Mouse (Mus musculus) MEL-GATA-1-ER (cell line): ENCODE measurements around the gene Cbwd1.
A peak's percentile ranks its signal among the peaks of the same experiment; 100 is the strongest.

Experiments used
- DNase-seq: peaks from one replicate; pipeline ENCODE4 v3.0.0-alpha.2; 2012; ENCODE audit warnings: low read depth; ENCODE audit errors: extremely low read depth

Gene Cbwd1

DNA sequence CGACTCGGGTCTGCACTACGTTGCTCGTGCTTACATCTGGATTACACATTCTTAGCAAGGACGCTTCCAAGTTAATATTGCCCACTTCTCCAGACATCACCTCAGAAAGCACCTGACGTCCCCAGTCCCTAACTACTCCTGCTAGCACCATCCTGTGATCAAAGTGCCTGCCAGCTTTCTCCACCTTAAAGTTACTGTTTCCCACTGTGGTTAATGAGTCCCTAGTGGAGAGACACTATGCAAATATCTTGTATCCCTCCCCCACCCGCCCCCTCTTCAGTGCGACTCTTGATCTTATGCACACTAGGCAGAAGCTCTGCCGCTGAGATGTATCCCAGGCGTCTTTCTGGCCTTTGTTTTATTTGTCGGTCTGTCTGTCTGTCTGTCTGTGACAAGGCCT lies 16.6 kb upstream of the Cbwd1 start:
- DNase-seq: no peak

DNA sequence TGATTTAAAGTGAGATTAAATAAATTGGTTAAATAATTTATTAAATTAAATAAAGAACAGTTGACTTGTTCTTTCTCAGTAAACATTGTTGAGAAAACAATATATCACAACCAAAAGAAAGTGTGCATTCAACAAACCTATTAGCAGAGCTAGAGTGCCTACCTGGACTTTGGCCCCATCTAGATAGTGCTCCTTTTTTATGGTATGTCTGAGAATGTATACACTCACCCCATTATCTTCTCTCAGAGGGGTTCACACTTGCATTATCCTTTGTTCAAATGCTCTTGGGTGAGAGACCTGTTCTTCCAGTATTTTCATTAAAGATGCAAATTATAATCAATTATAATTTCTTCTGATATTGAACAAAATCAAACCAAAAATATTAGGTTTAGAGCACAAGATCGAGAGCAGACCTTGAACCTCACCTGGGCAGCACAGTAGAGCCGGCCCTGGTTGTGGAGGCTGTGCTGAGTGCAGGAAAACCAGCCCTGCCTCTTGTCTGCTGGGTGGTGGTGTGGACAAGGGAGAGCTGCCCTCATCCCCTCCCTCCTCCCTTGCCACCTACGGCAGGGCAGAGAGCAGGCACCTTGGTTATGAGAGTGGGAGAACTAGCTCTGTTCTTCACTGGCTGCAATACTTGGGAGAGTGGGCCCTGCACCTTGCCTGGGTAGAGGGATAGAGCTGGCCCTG lies 11.4 kb upstream of the Cbwd1 start:
- DNase-seq: no peak

DNA sequence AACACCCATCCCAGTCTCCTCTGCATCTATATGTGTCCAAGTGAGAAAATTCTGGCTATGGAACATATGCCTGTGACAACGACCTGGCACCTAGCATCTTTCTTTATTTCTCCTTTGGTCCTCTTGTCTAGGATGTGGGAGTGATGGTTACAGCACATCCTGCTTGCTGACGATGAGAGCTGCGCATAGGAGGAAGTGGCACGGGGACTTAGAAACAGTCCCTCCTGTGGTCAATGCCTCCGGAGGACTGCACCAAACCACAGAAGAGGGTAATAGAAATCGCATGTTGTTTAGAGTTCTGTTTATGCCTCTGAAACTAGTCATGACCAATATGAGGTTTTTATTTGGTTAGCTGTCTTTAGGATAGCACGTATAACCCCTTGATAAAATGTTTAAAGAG lies 9.9 kb upstream of the Cbwd1 start:
- DNase-seq: no peak

DNA sequence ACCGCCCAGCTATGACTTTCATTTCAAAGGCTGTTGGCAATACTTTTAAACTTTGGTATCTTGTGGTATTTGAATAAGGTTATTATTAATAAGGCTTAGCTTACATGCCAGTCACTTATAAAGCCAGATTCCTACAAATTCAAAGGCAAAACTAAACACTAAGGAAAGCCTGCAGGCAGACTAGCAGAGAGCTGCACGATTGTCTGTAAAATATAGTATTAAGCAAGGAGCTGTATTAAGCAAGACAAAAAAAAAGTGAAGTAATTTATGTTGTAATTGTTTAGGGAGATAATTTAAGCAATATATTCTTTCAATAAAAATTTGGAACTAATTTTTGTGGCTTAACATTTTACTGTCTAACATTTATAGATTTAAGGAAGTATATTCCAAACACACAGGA lies 5.5 kb upstream of the Cbwd1 start:
- DNase-seq: no peak

DNA sequence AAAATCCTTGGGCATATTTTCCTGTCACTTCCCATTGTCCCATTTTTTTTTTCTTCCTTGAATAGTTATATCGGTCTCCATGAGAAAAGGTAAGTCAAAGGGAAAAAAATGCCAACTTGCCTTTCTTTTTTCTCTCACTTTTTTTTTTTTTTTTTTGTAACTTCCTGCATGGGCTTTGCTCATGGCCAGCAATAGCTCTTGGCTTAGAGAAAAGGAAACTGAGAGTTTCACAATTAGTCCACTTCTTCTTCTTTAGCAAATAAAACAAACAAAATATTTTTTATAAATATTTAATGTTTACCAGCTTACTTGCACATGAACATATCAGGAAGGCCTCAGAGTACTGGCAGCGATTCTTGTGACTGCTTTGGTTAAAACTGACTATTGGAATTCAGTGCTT lies 4.8 kb upstream of the Cbwd1 start:
- DNase-seq: no peak

DNA sequence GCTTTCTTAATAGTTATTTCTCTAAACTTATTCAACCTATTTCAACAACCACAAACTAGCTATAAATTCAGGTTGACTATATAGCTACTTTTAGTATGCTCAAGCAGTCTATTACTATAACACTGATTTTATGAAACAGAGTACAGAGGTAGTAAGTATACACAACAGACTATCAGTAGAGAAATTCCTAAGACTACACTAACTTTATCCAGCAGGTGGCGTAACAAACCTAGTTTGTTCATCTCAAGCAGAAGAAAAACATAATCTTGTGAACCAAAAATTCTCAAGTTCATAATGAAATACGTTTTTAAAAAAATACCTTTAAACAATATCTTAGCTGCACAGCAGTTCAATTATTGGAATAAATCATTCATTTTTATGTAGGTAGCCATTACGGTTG lies 2.9 kb downstream of the Cbwd1 start:
- peak; percentile 68 for DNase-seq

DNA sequence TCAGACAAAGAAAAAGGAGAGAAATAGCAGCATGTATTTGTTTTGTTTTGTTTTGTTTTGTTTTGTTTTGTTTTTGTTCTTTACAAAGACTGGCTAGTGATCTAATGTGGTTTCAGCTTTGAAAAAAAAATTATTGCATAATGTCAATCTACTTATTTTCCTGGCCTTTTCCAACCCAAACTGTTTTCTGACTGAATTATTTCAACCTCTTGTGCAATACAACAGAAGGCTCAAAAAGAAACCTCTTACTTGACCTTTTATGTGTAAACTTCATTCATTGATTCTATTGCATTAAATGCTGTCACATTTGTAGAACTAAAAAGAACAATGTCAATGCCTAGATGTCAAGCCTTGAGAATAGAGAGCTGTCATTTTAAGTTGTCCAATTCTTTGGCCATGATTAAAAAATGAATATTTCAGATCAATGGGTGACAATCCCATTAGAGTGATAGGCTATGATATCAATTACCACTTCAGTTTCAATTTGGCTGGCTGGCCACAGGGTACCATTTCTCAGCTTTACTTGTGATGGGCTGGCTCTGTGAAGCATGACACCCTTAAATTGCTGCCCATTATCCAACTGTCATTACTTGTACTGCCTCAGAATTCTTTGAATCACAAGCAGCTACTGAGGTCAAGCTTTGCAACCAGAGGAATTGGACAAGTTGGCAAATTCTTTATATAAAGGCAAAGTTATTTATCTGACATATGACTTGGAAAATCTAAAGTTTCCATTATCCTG lies 15.7 kb downstream of the Cbwd1 start:
- DNase-seq: no peak

DNA sequence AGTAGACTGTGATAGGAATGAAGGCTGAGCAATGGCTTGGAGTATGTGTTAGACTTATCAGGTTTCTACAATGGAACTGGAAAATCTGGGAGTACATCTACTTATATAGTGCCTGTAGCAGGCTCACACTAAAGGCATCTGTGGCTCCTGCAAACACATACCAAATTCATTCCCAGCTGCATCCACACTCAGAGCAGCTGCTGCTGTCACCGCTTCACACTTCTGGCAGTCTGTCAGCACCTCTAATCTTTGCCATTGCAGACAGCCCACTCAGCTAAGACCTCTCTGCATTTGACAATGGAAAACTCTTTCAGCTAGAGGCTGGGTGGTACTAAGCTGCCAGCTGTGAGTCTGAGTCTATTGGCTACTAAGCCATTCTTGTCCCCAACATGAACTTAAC lies 24.3 kb downstream of the Cbwd1 start:
- DNase-seq: no peak

DNA sequence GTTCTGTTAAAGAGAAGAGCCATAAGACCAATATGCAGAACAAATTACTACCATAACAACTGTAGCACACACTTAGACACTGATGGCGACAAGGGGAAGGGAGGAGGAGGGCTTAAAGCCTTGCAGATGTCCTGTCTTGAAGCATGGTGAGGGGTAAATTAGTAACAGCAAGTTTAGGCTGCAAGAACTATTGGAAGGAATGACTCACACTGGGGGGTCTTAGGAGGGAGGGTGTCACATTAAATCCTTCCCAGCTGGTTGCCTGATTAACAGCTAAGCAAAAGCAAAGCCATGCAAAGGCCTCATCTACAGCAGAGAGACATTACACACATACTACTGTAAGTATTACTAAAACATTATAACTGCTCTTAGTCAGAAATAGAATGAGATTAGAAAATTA lies 32.4 kb downstream of the Cbwd1 start:
- DNase-seq: no peak

DNA sequence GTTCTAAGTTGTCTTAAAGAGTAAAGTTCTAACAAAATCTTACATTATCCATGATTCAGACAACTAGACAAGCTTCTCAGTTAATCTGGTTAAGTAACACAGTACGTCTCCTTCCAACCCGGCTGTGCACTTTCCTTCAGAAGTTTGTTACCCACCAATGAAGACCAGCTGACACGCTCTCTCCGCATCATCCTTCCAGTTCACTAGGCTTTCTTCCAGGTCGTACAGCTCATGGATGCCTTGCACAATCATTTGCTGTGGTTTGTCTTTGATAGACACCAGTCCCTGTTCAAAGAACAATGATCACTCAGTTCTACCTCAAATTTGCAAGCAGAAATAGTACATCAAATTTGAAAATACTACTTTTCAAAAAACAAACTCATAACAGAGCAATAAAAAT lies 40.5 kb downstream of the Cbwd1 start:
- DNase-seq: no peak

DNA sequence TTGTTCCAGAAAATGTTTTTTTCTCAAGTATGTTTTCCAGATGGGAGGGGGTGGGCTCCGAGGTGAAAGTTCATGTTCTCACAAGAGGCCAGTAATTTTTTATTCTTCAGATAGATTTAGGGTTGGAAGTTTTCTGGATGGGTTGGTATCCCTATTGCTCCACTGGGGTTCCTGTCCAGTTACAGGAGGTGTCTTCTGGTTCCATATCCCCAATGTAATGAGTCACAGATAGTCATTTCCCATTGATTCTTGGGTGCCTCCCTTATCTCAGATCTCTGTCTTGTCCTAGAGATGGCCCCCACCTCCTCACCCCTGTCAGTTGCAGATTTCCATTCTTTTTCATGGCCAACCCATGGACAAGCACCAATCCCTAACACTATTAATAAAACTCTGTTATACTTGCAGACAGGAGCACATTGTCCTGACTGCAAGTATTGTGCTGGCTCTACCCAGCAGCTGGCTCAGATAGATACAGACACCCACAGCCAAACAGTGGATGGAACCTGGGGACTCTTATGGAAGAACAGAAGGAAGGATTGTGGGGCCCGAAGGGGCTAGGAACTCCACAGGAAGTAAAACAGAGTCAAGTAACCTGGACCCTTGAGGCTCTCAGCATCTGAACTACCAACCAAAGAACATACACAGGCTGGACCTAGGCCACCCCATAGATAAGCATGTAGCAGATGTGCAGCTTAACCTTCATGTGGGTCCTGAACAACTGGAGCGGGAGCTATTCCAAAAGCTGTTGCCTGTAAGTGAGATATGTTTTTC lies 52.8 kb downstream of the Cbwd1 start:
- DNase-seq: no peak

DNA sequence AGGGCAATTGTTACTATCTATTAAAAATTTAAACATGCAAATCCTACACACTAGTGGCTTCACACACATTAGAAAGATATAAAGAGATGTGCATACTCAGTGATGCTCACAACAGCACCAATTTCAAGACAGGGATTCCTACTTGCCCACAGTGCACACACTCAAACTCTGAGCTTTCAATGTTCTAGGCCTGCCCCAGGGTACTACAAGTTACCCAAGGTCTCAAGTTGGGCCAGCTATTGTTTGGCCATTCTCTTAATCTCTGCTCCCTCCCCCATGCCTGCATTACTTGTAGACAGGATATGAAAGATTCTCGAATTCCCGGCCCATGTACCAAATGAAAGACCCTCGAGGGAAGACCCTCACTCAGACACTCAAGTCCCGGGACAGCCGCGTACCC lies 53.8 kb downstream of the Cbwd1 start:
- no peak for DNase-seq

DNA sequence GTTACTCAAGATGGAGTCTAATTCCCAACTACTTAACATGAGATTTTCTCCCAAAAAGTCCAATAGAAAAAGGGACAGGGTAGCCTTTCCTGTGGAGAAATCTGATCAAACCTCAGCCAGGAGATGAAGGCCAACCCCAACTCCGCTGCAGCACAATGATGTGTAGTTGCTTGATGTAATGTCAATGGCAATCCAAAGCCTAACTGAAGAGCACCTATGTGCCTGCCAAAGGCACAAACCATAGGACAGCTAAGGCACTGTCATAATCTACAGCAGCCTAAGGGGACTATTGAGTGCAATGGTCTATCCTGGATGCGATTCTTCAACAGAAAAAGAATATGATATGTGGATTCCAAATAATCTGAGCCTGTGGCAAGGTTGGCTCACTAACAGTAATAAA lies 58.6 kb downstream of the Cbwd1 start:
- DNase-seq: no peak

DNA sequence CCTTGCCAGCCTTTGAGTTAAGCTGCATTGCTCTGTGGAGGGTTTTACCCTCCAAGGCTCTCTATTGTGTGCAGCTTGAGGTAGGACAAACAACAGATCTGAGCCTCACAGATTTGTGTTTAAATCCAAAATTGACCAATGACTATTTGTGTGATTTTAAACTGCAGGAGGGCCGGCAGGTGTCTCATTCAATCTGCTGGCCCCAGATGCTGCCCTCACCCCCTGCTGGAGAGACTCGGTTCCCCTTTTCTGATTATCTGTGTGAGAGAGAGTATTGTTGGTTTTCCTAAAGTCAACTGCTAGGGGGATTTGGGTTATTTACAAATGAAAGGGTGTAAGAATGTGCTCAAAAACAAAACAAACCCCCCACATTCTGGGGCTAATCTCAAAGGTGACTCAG lies 59.2 kb downstream of the Cbwd1 start:
- peak; percentile 4 for DNase-seq

DNA sequence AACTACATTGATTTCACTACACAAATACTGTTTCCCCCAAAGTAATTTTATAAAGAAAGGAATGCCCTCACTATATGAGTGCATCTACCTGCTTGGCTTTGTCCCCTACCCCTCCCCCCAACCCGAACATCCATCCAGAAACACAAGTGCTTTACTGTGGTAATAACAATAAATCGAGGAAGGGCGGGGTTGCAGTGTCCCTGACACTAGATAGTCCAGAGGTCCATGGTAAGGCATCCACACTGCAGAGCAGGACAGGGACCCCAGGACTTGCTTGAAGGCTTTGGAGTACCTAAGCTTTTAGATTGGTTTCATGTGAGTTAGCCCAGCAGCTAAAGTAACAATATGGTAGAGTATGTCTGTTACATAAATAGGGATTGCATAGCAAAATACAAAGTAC lies 59.7 kb downstream of the Cbwd1 start:
- no peak for DNase-seq

DNA sequence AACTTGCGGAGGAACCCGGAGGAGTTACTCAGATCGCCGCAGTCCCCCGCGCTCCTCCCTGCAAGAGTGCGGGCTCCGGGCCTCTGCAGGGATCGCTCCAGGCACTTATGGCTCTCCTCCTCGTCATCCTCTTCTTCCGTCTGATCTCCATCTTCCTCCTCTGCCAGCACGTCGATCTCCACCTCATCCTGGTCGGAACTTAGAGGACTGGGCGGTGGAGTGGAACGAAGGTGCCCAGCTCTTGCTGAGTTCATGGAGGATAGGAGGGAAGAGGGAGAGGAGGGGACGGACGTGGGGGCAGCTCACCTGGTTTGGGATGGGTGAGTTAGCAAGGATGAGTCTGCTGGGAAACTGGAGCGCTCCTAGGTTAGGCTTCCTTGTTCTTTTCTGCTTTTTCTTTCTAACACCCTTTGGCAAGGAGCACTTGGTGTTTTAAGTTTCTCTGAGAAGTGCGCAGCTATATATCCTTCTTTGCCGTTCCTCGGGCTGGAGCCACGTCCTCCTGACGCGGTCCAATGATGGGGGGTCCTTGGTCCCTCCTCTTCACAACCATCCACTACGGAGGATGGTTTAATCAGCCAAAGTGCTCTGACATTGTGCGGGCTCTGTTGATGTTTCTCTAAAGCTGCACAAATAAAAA lies 60.7 kb downstream of the Cbwd1 start, which contains the start of gene Foxd4:
Foxd4 (minus strand) TSS at position 617 of the 640 bp plus-strand sequence.
- DNase-seq: no peak

DNA sequence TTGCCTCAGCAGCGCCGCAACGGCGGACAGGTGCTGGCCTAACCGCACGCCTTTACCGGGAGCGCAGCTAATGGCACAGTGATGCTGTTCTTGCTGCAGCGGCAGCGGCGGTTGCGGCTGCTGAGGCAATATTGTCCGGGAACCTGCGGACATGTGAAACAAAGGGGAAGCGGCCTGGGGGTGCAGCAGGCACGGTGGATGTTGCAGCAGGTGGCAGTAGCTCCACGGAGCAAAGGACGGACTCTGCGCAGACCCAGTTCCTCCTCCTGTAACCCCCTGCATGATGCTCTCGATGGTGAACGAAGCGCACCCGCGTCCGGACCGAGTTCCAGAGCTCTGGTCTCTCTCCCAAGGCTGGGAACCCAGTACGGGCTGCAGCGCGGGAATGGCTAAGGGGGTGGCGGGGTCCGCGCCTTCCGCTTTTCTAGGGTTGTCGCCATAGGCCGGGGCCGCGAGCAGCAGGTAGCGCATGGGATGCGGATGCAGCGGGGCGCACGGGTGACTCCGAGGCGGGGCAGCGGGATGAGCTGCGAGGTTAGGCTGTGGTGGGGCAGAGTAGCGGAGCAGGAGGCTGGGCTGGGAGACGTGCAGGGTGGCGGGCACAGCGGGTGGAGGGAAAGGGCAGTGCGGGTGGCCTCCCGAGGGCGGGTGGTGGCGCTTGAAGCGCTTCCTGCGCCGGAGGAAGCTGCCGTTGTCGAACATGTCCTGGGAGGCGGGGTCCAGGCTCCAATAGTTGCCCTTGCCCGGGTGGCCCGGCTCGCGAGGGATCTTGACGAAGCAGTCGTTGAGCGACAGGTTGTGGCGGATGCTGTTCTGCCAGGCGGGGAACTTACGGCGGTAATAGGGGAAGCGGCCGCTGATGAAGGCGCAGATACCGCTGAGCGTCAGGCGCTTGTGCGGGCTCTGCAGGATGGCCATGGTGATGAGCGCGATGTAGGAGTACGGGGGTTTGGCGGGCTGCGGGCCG lies 61.5 kb downstream of the Cbwd1 start:
- DNase-seq: no peak

DNA sequence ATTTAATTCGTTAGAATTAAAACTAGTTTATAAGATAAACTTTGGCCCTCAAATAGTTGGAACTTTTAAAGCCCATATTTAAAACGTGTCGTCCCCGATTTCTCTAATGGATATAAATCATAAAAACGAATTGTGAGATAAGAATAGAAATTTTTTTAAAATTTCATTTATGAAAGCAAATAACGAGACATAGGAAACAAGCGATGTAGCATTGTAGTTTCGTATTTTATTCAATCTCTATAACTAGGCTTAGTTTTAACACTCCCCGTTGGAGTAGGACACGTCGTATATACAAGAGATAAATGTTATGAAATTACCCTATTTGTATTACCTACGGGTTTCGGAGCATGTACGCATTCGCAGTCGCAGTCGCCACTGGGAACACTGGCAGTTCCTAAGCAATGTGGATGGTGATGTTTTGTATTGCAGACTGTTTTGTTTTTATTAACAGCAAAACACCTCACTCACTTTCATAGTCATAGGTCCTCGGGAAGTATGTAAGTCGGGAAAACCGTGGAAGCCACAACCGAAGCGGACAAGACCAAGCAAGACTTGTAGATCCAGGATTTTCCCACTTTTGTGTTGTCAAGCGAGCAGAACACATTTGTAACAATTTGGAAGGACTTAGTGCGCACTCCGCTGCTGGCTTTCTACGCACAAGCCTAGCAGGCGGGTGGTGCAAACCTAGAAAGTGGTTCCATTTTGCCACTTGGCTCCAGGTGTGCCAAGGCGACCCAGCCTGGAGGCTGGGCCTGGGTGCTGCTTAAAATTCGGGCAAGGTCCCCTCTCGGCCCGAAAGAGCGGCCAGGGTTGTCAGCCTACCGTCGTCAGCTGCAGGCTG lies 62.5 kb downstream of the Cbwd1 start:
- no peak for DNase-seq

DNA sequence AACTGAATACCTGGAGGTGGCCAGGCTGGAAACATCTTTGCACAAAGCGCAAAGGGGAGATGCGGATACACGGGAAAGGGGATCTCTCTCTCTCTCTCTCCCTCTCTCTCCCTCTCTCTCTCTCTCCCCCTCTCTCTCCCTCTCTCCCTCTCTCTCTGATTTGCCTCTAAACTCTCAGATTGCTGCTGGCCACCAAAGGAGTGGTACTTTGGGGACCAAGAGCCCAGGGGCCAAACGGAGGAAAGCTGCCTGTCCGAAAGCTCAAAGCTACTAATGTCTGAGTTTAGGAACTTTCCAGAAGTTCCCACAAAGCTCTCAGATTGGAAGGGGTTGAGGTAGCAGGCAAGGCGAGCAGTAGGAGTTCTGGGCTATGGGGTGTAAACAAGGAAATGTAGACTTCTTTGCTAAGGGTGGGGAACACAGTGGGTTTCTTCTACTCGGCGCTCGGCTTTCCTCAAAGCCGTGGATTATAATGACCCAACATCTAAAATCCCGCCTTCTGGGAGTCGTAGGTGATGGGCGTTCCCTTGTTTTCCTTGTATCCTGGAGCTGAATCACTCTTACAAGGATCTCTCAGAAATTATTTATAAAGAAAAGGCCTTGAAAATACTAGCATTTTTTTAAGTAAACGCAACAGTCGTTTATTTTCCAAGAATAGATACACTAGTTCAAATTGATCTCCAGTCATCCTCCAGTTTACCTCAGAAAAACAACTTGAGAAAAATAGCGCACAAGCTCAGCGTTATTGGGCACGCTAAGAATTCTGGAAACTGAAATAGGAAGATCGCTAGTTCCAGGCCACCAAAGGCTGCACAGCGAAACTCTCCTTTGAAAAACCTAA lies 63.3 kb downstream of the Cbwd1 start:
- DNase-seq: no peak
